17 mouse cellular contexts compared by ENCODE assay signal in the genomic region with DNA sequence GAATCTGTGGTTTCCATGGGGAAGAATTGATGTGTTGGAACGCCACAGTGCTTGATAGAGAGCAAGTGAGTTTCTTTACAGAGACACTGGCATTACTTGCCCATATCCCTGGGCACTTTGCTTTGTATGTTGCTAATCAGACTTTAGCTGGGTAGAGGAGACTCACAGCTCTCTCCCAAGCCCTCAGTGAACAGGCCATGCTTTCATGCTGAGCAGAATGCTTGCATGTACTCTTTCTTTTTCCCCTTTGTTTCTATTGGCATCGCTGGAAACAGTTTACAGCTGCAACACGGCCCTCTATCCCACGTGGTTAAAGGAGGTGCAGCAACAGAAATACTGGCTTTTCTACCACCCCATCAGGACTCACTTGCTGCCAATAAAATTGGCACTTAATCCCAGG.
"Had no signal": no experiment of that assay in that cellular context is flagged by ENCODE, and none has a peak within 500 bp of the region (broad histone marks: within the 10 kb centered on the region; RNA-seq: fewer than 3 reads in every experiment).

No protein-coding gene starts in this region.

- H3K27ac ChIP-seq: limb, embryonic 10.5 days; limb, embryonic 13.5 days; liver, embryonic 12.5 days; liver, embryonic 15.5 days; lung, embryonic 15.5 days had no signal

- H3K27me3 ChIP-seq: limb, embryonic 13.5 days; liver, embryonic 12.5 days; liver, embryonic 15.5 days; lung, embryonic 15.5 days; megakaryocyte, embryonic 14.5 days had no signal

- ATAC-seq: liver, embryonic 12.5 days; midbrain, embryonic 16.5 days had no signal

- H3K4me2 ChIP-seq: limb, embryonic 13.5 days; liver, embryonic 12.5 days; liver, embryonic 15.5 days; lung, embryonic 15.5 days; midbrain, embryonic 11.5 days had no signal

- H3K9me3 ChIP-seq: limb, embryonic 10.5 days; limb, embryonic 13.5 days; liver, embryonic 12.5 days; liver, embryonic 15.5 days; lung, embryonic 15.5 days; megakaryocyte, embryonic 14.5 days had no signal

- DNase-seq: kidney, adult 9 months; kidney, postnatal 14 days; kidney, postnatal 4 days; liver; lung, adult 18-20 months; lung, postnatal 10 days; lung, postnatal 36 days; thymus, adult 18-20 months; thymus, postnatal 36 days had no signal

- H3K4me1 ChIP-seq: limb, embryonic 10.5 days; liver, embryonic 12.5 days; liver, embryonic 15.5 days; lung, embryonic 15.5 days; megakaryocyte, embryonic 14.5 days had no signal

- H3K9ac ChIP-seq: liver, embryonic 12.5 days; liver, embryonic 15.5 days; lung, embryonic 15.5 days had no signal

- H3K4me3 ChIP-seq: limb, embryonic 10.5 days; limb, embryonic 13.5 days; liver, embryonic 12.5 days; liver, embryonic 15.5 days; lung, embryonic 15.5 days; megakaryocyte, embryonic 14.5 days had no signal
